Mouse (Mus musculus): ENCODE data around the gene Vmn1r158. TPM values are rescaled to one million over a fixed set of nuclear protein-coding genes. Genes with fewer than 3 reads are reported as not detected.
A peak's percentile ranks its signal among the peaks of the same experiment; 100 is the strongest.
"Not testable (repeated sequence)": the region's sequence is repeated elsewhere in the genome, so short reads cannot be mapped to it uniquely, and the experiment has no call there.

Gene Vmn1r158
- not detected for total RNA-seq (2022)

GRCm38 (mm10) chr7:22790682-22791081 lies at the start of gene Vmn1r158:
Vmn1r158 (minus strand) TSS chr7:22790782.
- not testable (repeated sequence) for DNase-seq

DNA sequence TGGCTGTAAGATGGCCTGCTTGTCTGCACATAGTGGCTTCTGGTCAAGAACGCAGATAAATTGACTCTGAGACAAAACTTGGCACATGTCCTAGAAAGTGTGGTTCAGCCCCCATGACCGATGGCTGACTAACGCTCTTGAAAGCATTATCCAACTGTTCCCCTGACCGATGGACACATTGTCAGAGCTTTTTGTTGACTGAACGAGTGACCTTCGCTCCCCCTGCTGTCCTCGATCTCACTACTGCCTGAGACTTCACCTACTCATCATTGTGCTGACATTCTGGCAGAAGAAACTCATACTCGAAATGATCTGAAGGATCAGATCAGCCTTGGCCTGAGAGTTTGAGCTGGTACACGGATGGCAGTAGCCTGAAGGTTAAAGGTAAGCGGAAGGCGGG lies 14.6 kb downstream of the Vmn1r158 start:
- peak; percentile 15 for DNase-seq

DNA sequence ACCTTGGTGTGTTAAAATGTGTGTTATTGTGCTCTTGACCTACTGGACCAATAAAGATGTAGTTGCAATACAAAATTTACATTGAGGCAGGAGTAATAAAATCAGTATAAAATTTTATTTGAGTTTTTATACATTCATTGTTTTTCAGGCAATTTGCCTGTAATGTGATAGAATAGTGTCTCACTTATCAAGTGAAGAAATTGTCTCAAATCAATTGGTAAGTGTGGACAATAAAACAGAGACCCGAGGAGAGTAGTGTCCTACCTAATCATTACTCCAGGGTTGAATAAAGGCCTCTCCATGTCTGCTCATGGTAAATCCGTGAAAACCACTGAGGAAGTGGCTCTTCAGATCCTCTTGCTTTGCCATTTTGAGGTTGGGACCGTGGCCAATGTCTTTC lies 29.2 kb downstream of the Vmn1r158 start, which contains the start of gene Vmn1r157:
Vmn1r157 (plus strand) TSS at position 301 of the 400 bp plus-strand sequence.
- DNase-seq = not testable (repeated sequence)

Other genes starting within 250 kb of the Vmn1r158 start
- gene Gm4201, start 225.4 kb downstream of the Vmn1r158 start, total RNA-seq (2022) = not detected
- gene Gm4565, start 202.7 kb downstream of the Vmn1r158 start, total RNA-seq (2022) = not detected
- gene Vmn1r155, start 132.8 kb downstream of the Vmn1r158 start, total RNA-seq (2022) = not detected
- gene Gm8693, start 98.5 kb downstream of the Vmn1r158 start, total RNA-seq (2022) = not detected
- not detected for gene Gm4567, start 71.1 kb downstream of the Vmn1r158 start, total RNA-seq (2022)
- not detected for gene Vmn1r157, start 29.1 kb downstream of the Vmn1r158 start, total RNA-seq (2022)
- not detected for gene Vmn1r159, start 52.8 kb upstream of the Vmn1r158 start, total RNA-seq (2022)
- gene Vmn1r160, start 80.4 kb upstream of the Vmn1r158 start, total RNA-seq (2022) = not detected
- not detected for gene Gm4214, start 193.9 kb upstream of the Vmn1r158 start, total RNA-seq (2022)
- not detected for gene Gm4216, start 229.1 kb upstream of the Vmn1r158 start, total RNA-seq (2022)

Measured in adrenal gland, adult 8-10 months (tissue).